9 mouse cellular contexts compared by ENCODE assay signal in genomic region chr17:31892750-31893149, GRCm38 (mm10). TPM values are rescaled to one million over a fixed set of nuclear protein-coding genes. Genes with fewer than 3 reads are reported as not detected.
A peak's percentile ranks its signal among the peaks of the same experiment; 100 is the strongest.
DNase-seq lines count a peak whose midpoint lies in the region; ATAC-seq and TF ChIP-seq lines count a peak whose summit lies in the region.
"Had no signal": no experiment of that assay in that cellular context is flagged by ENCODE, and none has a peak within 500 bp of the region (broad histone marks: within the 10 kb centered on the region; RNA-seq: fewer than 3 reads in every experiment).

No protein-coding gene starts in this region.

- no peaks in the 10 kb centered on the region for H3K9me3 ChIP-seq in forebrain, postnatal 0 days (ENCODE audit: low read length)
- H3K9me3 ChIP-seq in forebrain, embryonic 15.5 days, result no peaks in the 10 kb centered on the region

- intact Hi-C loops in heart, postnatal 25 days (cut with DNase I), result no loop called here

- H3K9ac ChIP-seq in forebrain, postnatal 0 days, result no peak overlapping the region
- no peak overlapping the region for H3K9ac ChIP-seq in forebrain, embryonic 15.5 days (replicated peaks)

- H3K27ac ChIP-seq in forebrain, postnatal 0 days (ENCODE audit: low read depth, low read length), result no peak overlapping the region
- no peak overlapping the region for H3K27ac ChIP-seq in forebrain, embryonic 15.5 days (replicated peaks)

- 0 out of 2 replicates have a peak, but pooled peaks cover 4% of the 10 kb centered on the region for H3K4me1 ChIP-seq in forebrain, postnatal 0 days (ENCODE audit: insufficient read depth)
- 0 out of 2 replicates have a peak, but pooled peaks cover 7% of the 10 kb centered on the region for H3K4me1 ChIP-seq in forebrain, embryonic 15.5 days

- no peak overlapping the region for H3K4me2 ChIP-seq in forebrain, postnatal 0 days (ENCODE audit: low read depth)
- no peak overlapping the region for H3K4me2 ChIP-seq in forebrain, embryonic 15.5 days (replicated peaks)

- TF ChIP-seq CTCF in forebrain, postnatal 0 days (IDR thresholded peaks at IDR 0.05; ENCODE audit: low read depth), result no peak

- no peaks in the 10 kb centered on the region for H3K36me3 ChIP-seq in forebrain, postnatal 0 days (ENCODE audit: insufficient read depth)
- no peaks in the 10 kb centered on the region for H3K36me3 ChIP-seq in forebrain, embryonic 15.5 days

- no peak overlapping the region for H3K4me3 ChIP-seq in forebrain, postnatal 0 days (ENCODE audit: low read depth, low read length)
- H3K4me3 ChIP-seq in forebrain, embryonic 15.5 days, result no peak overlapping the region

- peak; percentile 46 for DNase-seq in forebrain, postnatal 0 days
- DNase-seq in fibroblast of lung, adult 2 months (ENCODE audit: low read depth), result peak; percentile 94
- peak; percentile 86 for DNase-seq in heart, postnatal 25 days (ENCODE audit: low spot score)
- DNase-seq in layer of hippocampus, adult 11-12 months (ENCODE audit: low spot score), result peak; percentile 67
- DNase-seq in lung, adult 18-20 months, result peak; percentile 82 to 89
- DNase-seq in ovary, postnatal 36 days (ENCODE audit: low spot score), result peak; percentile 85
- DNase-seq in natural killer cell, adult 2 months (ENCODE audit: low spot score in 2 of 2), result no peak

- H3K27me3 ChIP-seq in forebrain, postnatal 0 days (ENCODE audit: insufficient read depth, low read length), result no peaks in the 10 kb centered on the region
- no peaks in the 10 kb centered on the region for H3K27me3 ChIP-seq in forebrain, embryonic 15.5 days
- H3K27me3 ChIP-seq: CH12.LX had no signal

- WGBS in forebrain, postnatal 0 days, result 34% methylated on average over 10 of the region's 10 CpGs
- WGBS in forebrain, embryonic 15.5 days, result 44% methylated on average over 10 of the region's 10 CpGs

- ATAC-seq in forebrain, postnatal 0 days, result peak; percentile 27; the same call in 1 of the 2 replicates
- no peak for ATAC-seq in forebrain, embryonic 15.5 days (replicated peaks)

RNA-seq across cellular contexts. Expression of gene Sik1, which starts 37.1 kb away (rescaled TPM):
- 34.6 and 42.2 TPM in 2 replicates for total RNA-seq in forebrain, postnatal 0 days (2014; rRNA removed)
- polyA plus RNA-seq in forebrain, postnatal 0 days (2015; fragmentation: Nextera tagmentation; extraction: Ambion mirVana), result 18.6 and 19.4 TPM in 2 replicates
- polyA plus RNA-seq in forebrain, embryonic 15.5 days (2015; fragmentation: Nextera tagmentation; extraction: Ambion mirVana), result 17.3 and 24.5 TPM in 2 replicates
- total RNA-seq in heart, postnatal 25 days (2021), result 10 to 100 TPM; 18.7 to 29.0 TPM

Comparison
In these comparisons a context has a peak if more than half of its experiments do, and no peak if none do; other contexts are left out.
1. DNase-seq: peak in forebrain, postnatal 0 days (single experiment), fibroblast of lung, adult 2 months (single experiment), heart, postnatal 25 days (single experiment), layer of hippocampus, adult 11-12 months (single experiment), lung, adult 18-20 months (2 of 2) and ovary, postnatal 36 days (single experiment); none in natural killer cell, adult 2 months (0 of 2).